Comparison of ENCODE assay signal across 8 mouse cellular contexts in the genomic region with DNA sequence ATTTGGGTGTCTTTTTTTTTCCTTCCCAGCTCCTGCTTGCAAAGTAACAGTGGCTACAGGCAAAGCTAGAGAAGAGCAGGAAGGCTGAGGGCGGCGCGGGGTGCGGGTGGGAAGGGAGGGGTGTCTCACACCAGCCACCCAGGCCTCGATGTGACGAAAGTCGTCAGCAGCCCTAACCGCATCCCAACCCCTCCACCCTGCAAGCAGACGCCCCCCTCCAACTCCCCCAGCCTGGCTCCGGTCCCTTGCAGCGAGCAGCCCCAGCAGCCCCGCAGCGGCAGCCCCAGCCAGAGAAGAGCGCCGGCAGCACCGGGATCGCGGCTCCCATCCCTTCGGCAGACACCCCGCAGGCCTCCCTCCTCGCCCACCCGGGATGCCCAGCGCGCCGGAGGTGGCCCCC. TPM values are rescaled to one million over a fixed set of nuclear protein-coding genes. Genes with fewer than 3 reads are reported as not detected.
A peak's percentile ranks its signal among the peaks of the same experiment; 100 is the strongest.
DNase-seq lines count a peak whose midpoint lies in the region; ATAC-seq and TF ChIP-seq lines count a peak whose summit lies in the region.

No protein-coding gene starts in this region.

- peak overlapping the region; percentile 91 for H3K4me3 ChIP-seq in heart, embryonic 10.5 days
- H3K4me3 ChIP-seq in kidney, postnatal 0 days (replicated peaks; ENCODE audit: low read depth, low read length), result peak overlapping the region; percentile 94
- peak overlapping the region; percentile 64 for H3K4me3 ChIP-seq in liver, embryonic 12.5 days

- peak; percentile 57 for DNase-seq in retina, embryonic 14.5 days (ENCODE audit: low spot score)
- DNase-seq in retina, postnatal 1 day, result no peak
- DNase-seq in heart, embryonic 10.5 days (ENCODE audit: low spot score), result peak; percentile 77
- peak; percentile 70 for DNase-seq in kidney, postnatal 0 days (ENCODE audit: low spot score)
- peak; percentile 76 for DNase-seq in neural tube, embryonic 10.5 days (ENCODE audit: extremely low spot score, low spot score)
- DNase-seq in testis, postnatal 14 days (ENCODE audit: low spot score), result peak; percentile 16

- peak overlapping the region; percentile 83 for H3K9ac ChIP-seq in kidney, postnatal 0 days (ENCODE audit: low read depth, low read length)
- H3K9ac ChIP-seq in liver, embryonic 12.5 days, result peak overlapping the region; percentile 67

- no peak for TF ChIP-seq CTCF in kidney, postnatal 0 days (IDR thresholded peaks at IDR 0.05; ENCODE audit: low read depth)

- 1% methylated on average over 25 of the region's 25 CpGs for WGBS in heart, embryonic 10.5 days
- WGBS in kidney, postnatal 0 days, result 4% methylated on average over 22 of the region's 25 CpGs
- WGBS in liver, embryonic 12.5 days (ENCODE audit: insufficient replicate concordance), result 0% methylated on average over 19 of the region's 25 CpGs

- H3K4me2 ChIP-seq in kidney, postnatal 0 days (ENCODE audit: low read length), result peak overlapping the region; percentile 78
- H3K4me2 ChIP-seq in liver, embryonic 12.5 days, result peak overlapping the region; percentile 81

- peak; percentile 10; the same call in 1 of the 2 replicates for ATAC-seq in common myeloid progenitor, adult 5-6 weeks (replicated peaks; ENCODE audit: low read depth, poor library complexity, severe bottlenecking)
- ATAC-seq in kidney, postnatal 0 days (replicated peaks; ENCODE audit: low FRiP score, low read depth), result peak; percentile 41
- no peak for ATAC-seq in liver, embryonic 12.5 days

- no peaks in the 10 kb centered on the region for H3K9me3 ChIP-seq in heart, embryonic 10.5 days
- no peaks in the 10 kb centered on the region for H3K9me3 ChIP-seq in kidney, postnatal 0 days (replicated peaks; ENCODE audit: low read length)
- no peaks in the 10 kb centered on the region for H3K9me3 ChIP-seq in liver, embryonic 12.5 days (replicated peaks)

- peaks cover 53% of the 10 kb centered on the region for H3K4me1 ChIP-seq in heart, embryonic 10.5 days
- peaks cover 6% of the 10 kb centered on the region; the same call in 1 of the 2 replicates for H3K4me1 ChIP-seq in kidney, postnatal 0 days (replicated peaks; ENCODE audit: insufficient read depth, low read length)
- H3K4me1 ChIP-seq in liver, embryonic 12.5 days, result peaks cover 34% of the 10 kb centered on the region

- no peaks in the 10 kb centered on the region for H3K36me3 ChIP-seq in heart, embryonic 10.5 days
- no peaks in the 10 kb centered on the region for H3K36me3 ChIP-seq in kidney, postnatal 0 days (ENCODE audit: insufficient read depth, low read length)
- no peaks in the 10 kb centered on the region for H3K36me3 ChIP-seq in liver, embryonic 12.5 days

- no peaks in the 10 kb centered on the region; the same call in 1 of the 2 replicates for H3K27me3 ChIP-seq in heart, embryonic 10.5 days (ENCODE audit: insufficient read depth, poor library complexity, severe bottlenecking)
- no peaks in the 10 kb centered on the region for H3K27me3 ChIP-seq in kidney, postnatal 0 days (ENCODE audit: insufficient read depth, low read length)
- H3K27me3 ChIP-seq in liver, embryonic 12.5 days (replicated peaks), result peaks cover 89% of the 10 kb centered on the region

- H3K27ac ChIP-seq in heart, embryonic 10.5 days, result peak overlapping the region; percentile 96
- peak overlapping the region; percentile 79 for H3K27ac ChIP-seq in kidney, postnatal 0 days
- H3K27ac ChIP-seq in liver, embryonic 12.5 days, result peak overlapping the region; percentile 30; the same call in 1 of the 2 replicates

RNA-seq across cellular contexts. Expression of gene 1700025G04Rik, which starts 0.4 kb away (rescaled TPM):
- 18.9 and 21.8 TPM in 2 replicates for total RNA-seq in common myeloid progenitor, adult 5-6 weeks (2017)
- polyA plus RNA-seq in heart, embryonic 10.5 days (2016; fragmentation: Nextera tagmentation; extraction: Ambion mirVana), result 22.3 and 30.0 TPM in 2 replicates
- polyA plus RNA-seq in kidney, postnatal 0 days (2015; fragmentation: Nextera tagmentation; extraction: Ambion mirVana), result 14.8 and 15.5 TPM in 2 replicates
- 4.5 and 5.7 TPM in 2 replicates for polyA plus RNA-seq in liver, embryonic 12.5 days (2016; fragmentation: Nextera tagmentation; extraction: Ambion mirVana)

Comparison
In these comparisons a context has a peak if more than half of its experiments do, and no peak if none do; other contexts are left out.
1. H3K27ac ChIP-seq: peak in every context shown above with its lines; median percentile 96 in heart, embryonic 10.5 days; 79 in kidney, postnatal 0 days; 30 in liver, embryonic 12.5 days.